Mouse (Mus musculus): ENCODE measurements around the gene Tmbim1.
"Not testable (repeated sequence)": the region's sequence is repeated elsewhere in the genome, so short reads cannot be mapped to it uniquely, and the experiment has no call there.

Gene Tmbim1

GRCm38 (mm10) chr1:74305522-74305921 is at the start of gene Tmbim1:
Gene Tmbim1 (minus strand): TSS chr1:74305622.
- DNase-seq (ENCODE audit: low spot score in 2 of 2), result no peak

- DNase-seq (ENCODE audit: low spot score in 2 of 2), result no peak
These were observed 48.2 kb upstream of the Tmbim1 start for GRCm38 (mm10) chr1:74353453-74354229.

- no peak for DNase-seq (ENCODE audit: low spot score in 2 of 2)
These were observed 47.2 kb upstream of the Tmbim1 start for GRCm38 (mm10) chr1:74352532-74353096.

GRCm38 (mm10) chr1:74351185-74351769 is 45.9 kb upstream of the Tmbim1 start:
- no peak for DNase-seq (ENCODE audit: low spot score in 2 of 2)

GRCm38 (mm10) chr1:74344163-74344916 is 38.9 kb upstream of the Tmbim1 start:
- no peak for DNase-seq (ENCODE audit: low spot score in 2 of 2)

GRCm38 (mm10) chr1:74343161-74343560 is 37.7 kb upstream of the Tmbim1 start:
- no peak for DNase-seq (ENCODE audit: low spot score in 2 of 2)

GRCm38 (mm10) chr1:74342308-74342707 is 36.9 kb upstream of the Tmbim1 start:
- no peak for DNase-seq (ENCODE audit: low spot score in 2 of 2)

- no peak for DNase-seq (ENCODE audit: low spot score in 2 of 2)
These were observed 36.5 kb upstream of the Tmbim1 start for GRCm38 (mm10) chr1:74341898-74342297.

GRCm38 (mm10) chr1:74340992-74341391 is 35.6 kb upstream of the Tmbim1 start:
- not testable (repeated sequence) for DNase-seq (ENCODE audit: low spot score in 2 of 2)

GRCm38 (mm10) chr1:74340361-74340764 is 34.9 kb upstream of the Tmbim1 start:
- no peak for DNase-seq (ENCODE audit: low spot score in 2 of 2)

GRCm38 (mm10) chr1:74339917-74340316 is 34.5 kb upstream of the Tmbim1 start:
- no peak for DNase-seq (ENCODE audit: low spot score in 2 of 2)

GRCm38 (mm10) chr1:74338626-74339025 is 33.2 kb upstream of the Tmbim1 start:
- DNase-seq (ENCODE audit: low spot score in 2 of 2), result no peak

- DNase-seq (ENCODE audit: low spot score in 2 of 2), result no peak
These were observed 32.6 kb upstream of the Tmbim1 start for GRCm38 (mm10) chr1:74338013-74338412.

GRCm38 (mm10) chr1:74337241-74337771 is 31.9 kb upstream of the Tmbim1 start:
- DNase-seq (ENCODE audit: low spot score in 2 of 2), result no peak

GRCm38 (mm10) chr1:74335436-74336170 is 30.2 kb upstream of the Tmbim1 start:
- DNase-seq (ENCODE audit: low spot score in 2 of 2), result no peak

- DNase-seq (ENCODE audit: low spot score in 2 of 2), result no peak
These were observed 29.6 kb upstream of the Tmbim1 start for GRCm38 (mm10) chr1:74335033-74335432.

GRCm38 (mm10) chr1:74334607-74335006 is 29.2 kb upstream of the Tmbim1 start:
- DNase-seq (ENCODE audit: low spot score in 2 of 2), result no peak

GRCm38 (mm10) chr1:74332930-74333329 is 27.5 kb upstream of the Tmbim1 start:
- DNase-seq (ENCODE audit: low spot score in 2 of 2), result no peak

GRCm38 (mm10) chr1:74332241-74332763 is 26.9 kb upstream of the Tmbim1 start:
- DNase-seq (ENCODE audit: low spot score in 2 of 2), result peak; percentile 93 to 95

- DNase-seq (ENCODE audit: low spot score in 2 of 2), result no peak
These were observed 25.7 kb upstream of the Tmbim1 start for GRCm38 (mm10) chr1:74331046-74331681.
